Mouse (Mus musculus) testis, adult 2 months (tissue): ENCODE measurements around the gene Gm9887.
"Not testable (repeated sequence)": the region's sequence is repeated elsewhere in the genome, so short reads cannot be mapped to it uniquely, and the experiment has no call there.

Experiments
- CTCF ChIP-seq: fragments of 200-500 bp; IDR thresholded peaks from 2 replicates; pipeline ENCODE4 v1.5.1; 2012; ENCODE audit warnings: low read depth, mild to moderate bottlenecking, inconsistent platforms, low read length, moderate library complexity; ENCODE audit not compliant: control insufficient read depth, insufficient read depth, insufficient replicate concordance
- POLR2A ChIP-seq: fragments of 200-500 bp; IDR thresholded peaks from 2 replicates; pipeline ENCODE4 v1.6.1; 2012; ENCODE audit warnings: low read depth, mild to moderate bottlenecking, inconsistent platforms, low read length, moderate library complexity; ENCODE audit not compliant: control insufficient read depth

DNA sequence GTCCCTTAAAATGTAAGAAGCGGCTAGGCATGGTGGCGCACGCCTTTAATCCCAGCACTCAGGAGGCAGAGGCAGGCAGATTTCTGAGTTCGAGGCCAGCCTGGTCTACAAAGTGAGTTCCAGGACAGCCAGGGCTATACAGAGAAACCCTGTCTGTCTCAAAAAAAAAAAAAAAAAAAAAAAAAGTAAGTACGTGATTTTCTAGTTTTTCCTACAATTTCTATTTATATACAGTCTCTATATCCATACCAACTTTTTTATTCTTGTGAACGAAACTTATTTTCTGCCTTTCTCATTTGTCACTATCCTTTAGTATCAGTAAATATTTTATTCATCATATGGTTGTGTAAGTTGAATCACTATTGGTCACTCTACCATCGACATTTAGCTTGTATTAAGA, 9.1 kb downstream of the Gm9887 start:
- TF ChIP-seq CTCF, POLR2A: not testable (repeated sequence)
